Comparison of ENCODE assay signal across 40 mouse cellular contexts in the genomic region with DNA sequence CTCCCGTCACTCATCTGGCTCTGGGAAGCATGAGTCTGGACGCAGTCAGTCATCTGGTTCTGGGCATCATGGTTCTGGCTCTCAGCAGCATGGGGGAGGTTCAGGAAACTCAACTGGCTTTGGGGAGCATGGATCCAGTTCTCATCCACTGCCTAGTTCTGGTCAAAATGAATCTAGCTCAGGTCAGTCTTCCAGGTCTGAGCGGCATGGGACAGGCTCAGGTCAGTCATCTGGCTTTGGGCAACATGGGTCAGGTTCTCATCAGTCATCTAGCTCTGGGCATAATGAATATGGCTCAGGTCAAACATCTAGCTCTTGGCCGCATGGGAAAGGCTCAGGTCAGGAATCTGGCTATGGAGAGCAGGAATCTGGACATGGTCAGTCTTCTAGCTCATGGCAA. TPM values are rescaled to one million over a fixed set of nuclear protein-coding genes. Genes with fewer than 3 reads are reported as not detected.
"Had no signal": no experiment of that assay in that cellular context is flagged by ENCODE, and none has a peak within 500 bp of the region (broad histone marks: within the 10 kb centered on the region; RNA-seq: fewer than 3 reads in every experiment).

No protein-coding gene starts in this region.

- H3K27ac ChIP-seq: heart, adult 2 months; heart, embryonic 10.5 days; heart, embryonic 13.5 days; heart, embryonic 15.5 days; hindbrain, embryonic 12.5 days; hindbrain, embryonic 14.5 days; limb, embryonic 12.5 days; liver, embryonic 13.5 days; liver, embryonic 15.5 days had no signal

- H3K4me2 ChIP-seq: heart, embryonic 13.5 days; heart, embryonic 15.5 days; hindbrain, embryonic 12.5 days; hindbrain, embryonic 14.5 days; limb, embryonic 12.5 days; liver, embryonic 13.5 days; liver, embryonic 15.5 days had no signal

- H3K4me1 ChIP-seq: heart, embryonic 10.5 days; heart, embryonic 13.5 days; heart, embryonic 15.5 days; hindbrain, embryonic 12.5 days; limb, embryonic 12.5 days; liver, embryonic 13.5 days; liver, embryonic 15.5 days had no signal

- DNase-seq: forebrain, postnatal 0 days; gastrocnemius, postnatal 14 days; gastrocnemius, postnatal 36 days; heart, adult 11 months; heart, adult 2 months; heart, postnatal 14 days; heart, postnatal 36 days; kidney, adult 11 months; kidney, adult 8-10 months; kidney, postnatal 14 days; kidney, postnatal 36 days; layer of hippocampus, adult 9-11 months; layer of hippocampus, postnatal 36 days; left cerebral cortex, postnatal 4 days; liver, embryonic 13.5 days had no signal

- H3K9ac ChIP-seq: forebrain, postnatal 0 days; heart, embryonic 13.5 days; heart, embryonic 15.5 days; hindbrain, embryonic 12.5 days; hindbrain, embryonic 14.5 days; limb, embryonic 12.5 days; liver, embryonic 13.5 days; liver, embryonic 15.5 days had no signal

- H3K27me3 ChIP-seq: heart, embryonic 13.5 days; heart, embryonic 15.5 days; hindbrain, embryonic 12.5 days; limb, embryonic 12.5 days; liver, embryonic 13.5 days; liver, embryonic 15.5 days had no signal

- H3K36me3 ChIP-seq: heart, embryonic 10.5 days; heart, embryonic 13.5 days; heart, embryonic 15.5 days; hindbrain, embryonic 12.5 days; limb, embryonic 12.5 days; liver, embryonic 13.5 days; liver, embryonic 15.5 days had no signal

- ATAC-seq: forebrain, postnatal 0 days; hindbrain, embryonic 16.5 days; intestine, embryonic 16.5 days had no signal

- H3K9me3 ChIP-seq: heart, embryonic 15.5 days had no signal

- H3K4me3 ChIP-seq: heart, adult 2 months; heart, embryonic 10.5 days; heart, embryonic 13.5 days; heart, embryonic 15.5 days; hindbrain, embryonic 12.5 days; limb, embryonic 12.5 days; liver, embryonic 13.5 days; liver, embryonic 15.5 days had no signal

RNA-seq across cellular contexts. Expression of a gene that starts 5.4 kb away (rescaled TPM):
- total RNA-seq: forebrain, postnatal 0 days; gastrocnemius, adult 18-20 months; gastrocnemius, adult 8-10 months; gastrocnemius, postnatal 14 days; gastrocnemius, postnatal 36 days; heart, postnatal 36 days; hematopoietic stem cell, adult 5-6 weeks; layer of hippocampus, adult 18-20 months; layer of hippocampus, adult 8-10 months; layer of hippocampus, postnatal 14 days; layer of hippocampus, postnatal 36 days; left cerebral cortex, adult 18-20 months; left cerebral cortex, adult 8-10 months; left cerebral cortex, postnatal 10 days; left cerebral cortex, postnatal 25 days; left cerebral cortex, postnatal 4 days; liver, adult 2 months had no signal
- polyA plus RNA-seq: forebrain, postnatal 0 days; gonadal fat pad, adult 2 months; heart, adult 2 months; heart, embryonic 10.5 days; heart, embryonic 13.5 days; heart, embryonic 15.5 days; heart, postnatal 0 days; hindbrain, embryonic 12.5 days; hindbrain, embryonic 14.5 days; hindbrain, embryonic 16.5 days; intestine, embryonic 14.5 days; intestine, embryonic 16.5 days; kidney, embryonic 14.5 days; large intestine, adult 2 months; limb, embryonic 12.5 days; liver, adult 2 months; liver, embryonic 13.5 days; liver, embryonic 15.5 days had no signal

RNA-seq across cellular contexts. Expression of a gene that starts 57.9 kb away (rescaled TPM):
- total RNA-seq: forebrain, postnatal 0 days; gastrocnemius, adult 18-20 months; gastrocnemius, adult 8-10 months; gastrocnemius, postnatal 14 days; gastrocnemius, postnatal 36 days; heart, adult 2 months; heart, postnatal 14 days; heart, postnatal 36 days; hematopoietic stem cell, adult 5-6 weeks; layer of hippocampus, adult 18-20 months; layer of hippocampus, adult 8-10 months; layer of hippocampus, postnatal 14 days; layer of hippocampus, postnatal 36 days; left cerebral cortex, adult 18-20 months; left cerebral cortex, adult 8-10 months; left cerebral cortex, postnatal 10 days; left cerebral cortex, postnatal 25 days; left cerebral cortex, postnatal 4 days; liver, adult 2 months had no signal
- polyA plus RNA-seq: forebrain, postnatal 0 days; gonadal fat pad, adult 2 months; heart, adult 2 months; heart, embryonic 10.5 days; heart, embryonic 13.5 days; heart, embryonic 15.5 days; heart, postnatal 0 days; hindbrain, embryonic 12.5 days; hindbrain, embryonic 14.5 days; hindbrain, embryonic 16.5 days; intestine, embryonic 14.5 days; intestine, embryonic 16.5 days; kidney, embryonic 14.5 days; large intestine, adult 2 months; limb, embryonic 12.5 days; liver, adult 2 months; liver, embryonic 13.5 days; liver, embryonic 15.5 days had no signal
